Mouse (Mus musculus): ENCODE data around the gene Serp2.
"Not testable (repeated sequence)": the region's sequence is repeated elsewhere in the genome, so short reads cannot be mapped to it uniquely, and the experiment has no call there.

Serp2 gene

DNA sequence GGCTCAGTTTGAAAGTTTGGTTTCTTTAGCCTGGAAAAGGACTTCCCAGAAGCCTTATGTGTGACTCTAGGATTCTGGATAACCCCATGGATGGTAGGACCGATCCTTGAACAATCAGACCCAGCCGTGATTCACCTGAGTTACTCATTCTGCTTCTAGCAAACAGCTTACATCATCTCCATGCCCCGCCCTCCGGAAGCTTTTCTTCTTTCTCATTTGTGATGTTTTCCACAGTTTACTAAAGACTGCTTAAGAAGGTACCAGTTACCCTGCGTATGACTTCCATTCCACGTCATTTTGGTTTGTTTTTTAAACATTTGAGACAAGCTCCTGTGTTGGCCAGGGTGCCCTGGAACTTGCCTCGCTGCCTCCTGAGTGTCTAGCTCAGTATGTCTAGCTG lies 13.6 kb upstream of the Serp2 start:
- no peak for DNase-seq (ENCODE audit: extremely low read depth, low read depth)

DNA sequence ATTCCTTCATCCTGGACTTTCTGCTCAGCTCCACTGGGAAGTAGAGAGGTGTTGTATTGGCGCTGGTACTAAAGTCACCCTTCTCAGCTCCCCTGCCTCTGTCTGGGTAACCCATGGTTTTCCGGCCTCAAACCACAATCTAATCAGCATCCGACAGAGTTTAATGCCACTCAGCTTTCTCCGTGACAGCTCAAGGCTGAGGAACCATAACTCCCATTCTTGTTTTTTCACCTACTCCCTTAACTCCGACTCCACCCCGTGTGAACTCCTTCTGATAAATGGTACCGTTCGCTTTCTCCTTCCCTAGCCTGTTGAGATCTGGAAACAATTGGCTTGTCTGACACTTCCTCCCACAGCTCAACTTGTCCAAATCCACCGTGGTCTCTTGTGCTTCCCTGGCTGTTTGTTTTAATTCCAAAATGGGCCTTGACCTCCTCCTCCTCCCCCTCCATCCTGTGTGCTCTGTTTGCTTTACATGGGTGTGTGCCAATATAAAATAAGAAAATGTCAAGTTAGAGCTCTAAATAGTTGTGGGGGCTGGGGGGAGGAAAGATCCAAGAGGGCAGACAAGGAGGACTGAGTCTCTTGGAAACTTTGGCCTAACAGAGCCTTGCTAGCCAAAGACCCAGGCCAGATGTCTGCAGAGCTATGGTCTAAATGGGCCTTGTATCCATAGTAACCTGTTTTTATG lies 12.7 kb upstream of the Serp2 start:
- peak; percentile 97 for DNase-seq (ENCODE audit: extremely low read depth, low read depth)

DNA sequence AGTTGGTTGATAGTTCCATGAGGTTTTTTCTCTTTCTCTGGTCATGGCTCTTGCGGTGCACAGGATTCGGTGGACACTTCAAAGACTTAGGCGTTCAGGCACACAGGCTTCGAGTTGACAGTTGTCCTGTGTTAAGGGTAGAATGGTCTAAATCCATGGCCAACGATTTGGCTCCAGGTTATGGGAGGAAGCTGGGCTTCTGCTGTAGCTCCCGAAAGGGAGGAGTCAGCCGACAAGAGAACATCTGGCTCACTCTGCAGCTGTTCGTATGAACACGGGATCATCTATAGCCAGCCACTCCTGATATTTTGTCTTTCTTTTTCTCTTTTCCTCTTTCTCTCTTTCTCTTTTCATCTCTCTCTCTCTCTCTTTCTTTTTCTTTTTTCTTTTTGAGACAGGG lies 11.9 kb upstream of the Serp2 start:
- no peak for DNase-seq (ENCODE audit: extremely low read depth, low read depth)

DNA sequence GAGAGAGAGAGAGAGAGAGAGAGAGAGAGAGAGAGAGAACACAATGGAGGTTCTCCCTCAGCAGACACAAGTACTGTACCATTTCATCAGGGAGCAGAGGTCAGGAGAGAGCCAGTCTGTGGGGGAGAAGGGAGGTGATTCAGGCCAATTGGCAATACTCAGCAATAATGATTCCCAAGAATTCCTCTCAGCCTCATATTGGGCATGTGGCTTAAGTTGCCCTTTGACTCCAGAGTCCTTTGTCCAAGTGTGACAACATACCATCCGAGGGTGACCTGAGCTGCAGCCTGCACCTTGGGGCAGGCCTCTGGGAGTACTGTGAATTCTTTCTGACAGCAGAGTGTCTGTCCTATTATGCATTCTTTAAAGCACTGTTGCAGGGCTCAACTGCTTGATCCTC lies 10.6 kb upstream of the Serp2 start:
- no peak for DNase-seq (ENCODE audit: extremely low read depth, low read depth)

DNA sequence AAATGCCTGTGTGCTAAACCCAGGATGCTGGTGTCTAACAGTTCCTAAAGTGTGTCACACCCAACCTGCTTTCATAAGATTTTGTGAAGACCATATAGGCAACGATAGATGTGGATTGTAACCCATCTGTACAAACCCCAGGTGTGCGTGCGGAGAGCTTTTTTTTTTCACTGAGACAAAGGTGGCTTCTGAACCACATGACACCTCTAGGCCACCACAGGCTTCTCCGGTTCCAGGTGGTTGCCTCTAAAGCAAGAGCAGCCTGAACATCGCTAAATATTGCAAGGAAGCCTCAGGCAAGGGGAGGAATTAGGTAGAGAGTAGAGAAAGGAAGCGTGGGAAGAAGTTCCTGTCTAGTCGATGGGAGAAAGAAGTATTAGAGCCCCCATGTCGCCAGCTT lies 10.0 kb upstream of the Serp2 start:
- no peak for DNase-seq (ENCODE audit: extremely low read depth, low read depth)

DNA sequence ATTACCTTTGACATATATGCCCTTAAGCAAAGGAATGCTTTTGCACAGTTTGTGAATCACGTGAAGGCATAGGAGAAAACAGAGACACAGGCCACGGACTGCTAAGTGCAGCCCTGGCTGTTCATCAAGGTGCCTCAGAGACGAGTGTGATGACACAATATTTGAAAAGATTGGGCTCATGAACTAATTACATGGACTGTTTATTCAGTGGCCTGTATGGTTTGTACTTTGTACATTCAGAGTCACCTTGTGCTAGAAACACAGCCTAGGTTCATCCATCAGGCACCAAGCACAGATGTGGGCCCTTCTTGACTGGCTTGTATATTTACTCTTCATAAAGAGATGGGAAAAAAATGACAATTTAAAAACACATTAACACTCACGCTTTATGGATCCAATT lies 9.5 kb upstream of the Serp2 start:
- no peak for DNase-seq (ENCODE audit: extremely low read depth, low read depth)

DNA sequence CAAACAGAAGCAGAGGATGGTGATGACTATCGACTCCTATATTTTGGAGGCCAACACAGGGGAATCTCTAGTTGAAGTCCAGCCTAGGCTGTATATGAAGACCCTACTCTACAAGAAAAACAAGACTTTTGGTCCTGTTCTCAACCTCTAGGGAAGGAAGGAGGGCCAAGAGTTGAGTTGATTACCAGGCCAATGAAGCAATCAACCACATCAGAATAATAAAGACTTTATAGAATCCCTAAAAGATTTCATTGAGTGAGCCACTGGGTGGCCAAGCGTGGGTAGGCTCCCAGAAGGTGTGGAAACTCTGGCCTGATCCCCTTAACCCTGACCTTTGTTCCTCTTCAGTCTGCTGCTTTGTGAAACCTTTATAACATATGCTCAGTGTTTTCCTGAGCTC lies 2.5 kb upstream of the Serp2 start:
- DNase-seq (ENCODE audit: extremely low read depth, low read depth): no peak

DNA sequence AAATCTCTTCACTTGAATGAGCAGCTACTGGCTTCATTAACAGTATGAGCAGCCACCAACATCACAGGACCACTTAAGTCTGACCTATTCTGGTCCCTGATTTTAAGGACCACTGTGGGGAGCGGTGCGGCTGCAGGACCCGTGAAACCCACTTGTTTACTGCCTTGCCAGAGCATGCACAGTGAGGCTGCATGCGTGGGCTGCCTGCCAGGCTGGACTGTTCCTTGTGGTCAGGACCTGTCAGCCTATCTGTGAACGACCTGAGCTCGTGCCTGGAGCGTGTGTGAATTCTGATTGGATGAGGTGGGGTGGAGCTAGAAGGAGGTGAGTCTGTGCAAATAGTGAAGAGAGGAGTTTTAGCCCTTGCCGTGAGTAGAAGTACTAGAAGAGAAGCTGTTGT lies 1.5 kb upstream of the Serp2 start:
- not testable (repeated sequence) for DNase-seq (ENCODE audit: extremely low read depth, low read depth)

DNA sequence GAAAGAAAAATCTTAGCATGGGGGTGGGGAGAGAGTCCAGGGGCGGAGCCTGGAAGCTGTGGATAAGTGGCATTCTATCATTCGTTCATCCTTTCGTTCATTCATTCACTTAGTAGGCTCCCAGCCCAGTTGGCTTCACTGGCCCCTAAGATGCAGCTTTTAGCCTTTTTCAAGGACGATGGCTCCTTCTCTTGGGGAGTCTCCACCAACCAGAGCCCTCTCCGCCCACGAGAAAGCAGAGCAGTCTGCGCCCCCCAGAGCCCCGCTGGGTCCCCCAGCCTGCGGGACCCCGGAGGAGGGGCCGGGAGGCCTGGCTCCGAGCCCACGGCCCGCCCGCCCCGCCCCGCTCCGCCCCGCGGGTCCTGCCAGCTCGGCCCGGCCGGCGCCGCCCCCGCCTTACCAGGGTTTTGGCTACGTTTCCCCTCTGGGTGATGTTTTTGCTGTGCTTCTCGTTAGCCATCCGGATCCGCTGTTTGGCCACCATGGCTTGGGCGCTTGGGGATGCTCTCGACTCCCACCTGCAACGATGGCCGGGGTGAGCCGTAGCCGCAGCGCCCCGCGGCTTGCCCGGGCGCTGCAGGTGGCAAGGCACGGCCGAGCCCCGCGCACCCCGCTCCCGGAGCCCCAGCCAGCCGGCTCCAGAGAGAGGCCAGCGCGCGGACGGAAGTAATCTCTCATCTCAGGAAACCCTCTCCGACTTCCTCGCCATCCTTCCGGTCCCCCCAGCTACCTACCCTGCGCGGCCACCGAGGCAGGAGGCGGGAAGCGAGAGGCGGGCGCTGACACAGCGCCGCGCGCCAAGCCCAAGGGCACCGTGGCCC lies 448 bp downstream of the Serp2 start:
- no peak for DNase-seq (ENCODE audit: extremely low read depth, low read depth)

DNA sequence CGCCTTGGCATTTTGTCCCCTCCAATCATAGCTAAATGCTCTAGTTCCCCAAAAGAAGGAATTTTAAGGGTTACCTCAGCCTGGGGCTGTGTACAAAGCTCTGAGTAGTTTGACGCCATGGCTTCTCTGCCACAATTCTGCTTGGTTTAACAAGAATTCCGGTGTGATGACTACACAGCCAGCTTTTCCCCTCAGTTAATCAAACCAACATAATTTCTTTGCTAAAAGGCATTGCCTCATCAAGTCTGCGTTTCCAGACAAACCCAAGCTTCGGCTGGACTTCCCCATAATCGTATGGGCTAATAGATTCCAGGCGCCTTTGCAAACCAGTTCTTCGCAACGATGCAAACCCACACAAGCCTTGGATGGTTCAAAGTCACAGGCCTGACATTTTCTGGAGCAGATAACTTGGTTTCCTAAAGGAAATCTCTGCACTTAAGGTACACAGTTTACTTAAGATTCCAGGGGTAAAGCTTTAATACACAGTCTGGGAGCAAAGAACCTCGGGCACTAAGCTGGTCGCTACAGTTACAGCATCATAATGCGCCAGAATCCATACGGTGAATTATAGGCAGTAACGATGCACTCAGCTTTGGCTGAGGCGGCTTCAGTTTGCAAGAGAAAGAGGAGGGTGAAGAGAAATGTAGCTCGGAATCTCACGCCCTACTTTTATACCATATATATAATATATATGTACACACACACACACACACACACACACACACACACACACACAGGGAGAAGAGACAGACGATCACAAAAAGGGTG lies 1.2 kb downstream of the Serp2 start:
- DNase-seq (ENCODE audit: extremely low read depth, low read depth): no peak

DNA sequence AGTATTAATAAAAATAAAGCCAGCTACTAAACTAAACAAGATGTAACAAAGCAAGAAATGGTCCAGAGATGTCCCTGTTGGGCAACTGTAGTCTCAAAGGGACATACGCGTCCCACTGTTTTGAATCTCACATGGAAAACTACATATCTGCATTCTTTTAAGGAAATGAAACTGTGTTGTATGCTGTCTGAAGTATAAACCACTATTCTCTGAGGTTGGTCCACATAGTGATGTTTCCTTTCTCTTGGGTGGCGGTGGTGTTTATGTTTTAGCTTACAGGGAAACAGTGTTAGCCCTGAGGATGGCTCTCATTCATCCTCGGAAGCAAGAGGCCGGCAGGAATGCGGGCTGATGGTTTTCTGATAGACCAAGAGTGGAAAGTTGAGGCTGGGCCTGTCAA lies 12.6 kb downstream of the Serp2 start:
- DNase-seq (ENCODE audit: extremely low read depth, low read depth): no peak

DNA sequence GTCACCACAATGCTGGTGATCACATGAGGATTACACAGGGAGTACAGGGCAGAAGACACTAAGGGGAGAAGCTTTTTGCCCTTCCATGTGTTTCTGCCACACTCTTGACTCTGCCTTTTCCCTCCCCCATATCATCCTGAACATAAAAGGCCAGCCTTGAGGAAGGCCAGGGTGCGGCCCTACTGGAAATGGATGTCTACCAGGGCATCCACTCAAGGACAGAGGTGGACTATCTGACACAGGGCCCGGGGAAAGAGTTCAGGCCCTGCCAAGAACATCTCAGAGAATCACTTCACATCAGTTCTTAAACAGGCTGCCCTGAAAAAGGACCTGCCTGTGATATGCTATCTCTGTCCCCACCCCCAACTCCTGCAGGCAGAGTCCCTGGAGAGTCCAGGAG lies 15.3 kb downstream of the Serp2 start:
- no peak for DNase-seq (ENCODE audit: extremely low read depth, low read depth)

DNA sequence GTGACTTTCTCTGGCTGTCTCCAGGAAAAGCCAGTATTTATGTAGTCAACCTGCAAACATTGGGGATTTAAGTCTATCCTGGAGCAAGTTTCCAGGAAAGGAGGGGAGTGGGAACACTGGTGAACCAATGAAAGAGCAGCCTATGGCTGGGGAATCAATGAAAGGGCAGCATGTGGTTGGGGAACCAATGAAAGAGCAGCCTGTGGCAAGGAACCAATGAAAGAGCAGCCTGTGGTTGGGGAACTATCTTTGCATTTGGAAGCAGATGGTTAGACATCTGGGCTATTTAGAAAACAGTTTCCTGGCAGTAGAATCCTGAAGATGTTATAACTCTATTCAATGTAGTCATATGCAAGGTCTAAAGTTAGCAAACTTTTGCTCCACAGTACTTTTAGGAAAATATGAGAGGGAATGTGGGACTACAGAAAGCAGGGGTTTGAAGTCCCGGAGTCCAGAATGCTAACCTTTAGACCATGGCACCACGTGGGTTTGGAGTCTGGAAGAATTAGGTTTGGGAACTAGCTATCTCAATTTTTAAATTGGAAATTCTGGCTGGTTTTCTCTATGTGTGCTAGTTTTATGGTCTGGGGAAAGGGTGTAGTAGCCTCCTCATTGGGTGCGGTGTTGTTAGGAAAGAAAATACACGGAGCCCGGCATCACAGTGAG lies 16.6 kb downstream of the Serp2 start:
- DNase-seq (ENCODE audit: extremely low read depth, low read depth): no peak

DNA sequence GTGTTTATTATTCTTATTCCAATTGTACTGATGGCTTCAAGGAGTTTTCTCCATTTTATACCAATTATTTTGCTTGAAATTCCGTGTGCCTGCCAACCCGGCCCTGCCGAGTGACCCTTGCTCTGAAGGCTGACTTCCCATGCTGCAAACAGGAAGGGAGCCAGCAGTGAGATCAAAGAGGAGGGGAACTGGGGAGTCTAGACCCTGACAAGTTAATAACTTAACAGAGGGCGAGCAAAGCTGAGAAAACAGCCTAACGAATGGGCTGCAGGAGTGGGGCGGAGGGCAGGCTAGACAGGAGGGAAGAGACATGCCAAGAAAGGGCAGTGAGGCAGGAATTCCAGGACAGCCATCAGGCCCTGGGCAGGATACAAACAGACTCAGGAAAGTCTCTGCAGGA lies 19.8 kb downstream of the Serp2 start:
- DNase-seq (ENCODE audit: extremely low read depth, low read depth): no peak

DNA sequence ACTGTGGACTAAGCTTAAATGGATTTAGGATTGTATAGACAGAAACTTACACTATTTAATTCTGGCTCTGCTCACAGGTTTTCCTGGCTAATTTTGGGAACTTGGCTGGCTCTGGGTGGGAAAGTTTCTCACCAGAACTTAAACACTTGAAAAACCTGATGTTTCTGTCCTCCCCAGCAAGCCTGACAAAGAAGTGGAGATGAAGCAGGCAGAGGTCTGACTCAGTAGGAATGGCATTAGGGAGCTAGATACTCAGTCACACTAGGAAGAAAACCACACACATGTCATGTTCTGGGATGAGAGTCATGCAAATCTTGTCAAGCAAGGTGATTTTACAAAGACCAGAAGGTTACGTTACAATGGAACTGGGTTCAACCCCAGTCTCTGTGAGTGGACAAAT lies 21.6 kb downstream of the Serp2 start:
- DNase-seq (ENCODE audit: extremely low read depth, low read depth): no peak

DNA sequence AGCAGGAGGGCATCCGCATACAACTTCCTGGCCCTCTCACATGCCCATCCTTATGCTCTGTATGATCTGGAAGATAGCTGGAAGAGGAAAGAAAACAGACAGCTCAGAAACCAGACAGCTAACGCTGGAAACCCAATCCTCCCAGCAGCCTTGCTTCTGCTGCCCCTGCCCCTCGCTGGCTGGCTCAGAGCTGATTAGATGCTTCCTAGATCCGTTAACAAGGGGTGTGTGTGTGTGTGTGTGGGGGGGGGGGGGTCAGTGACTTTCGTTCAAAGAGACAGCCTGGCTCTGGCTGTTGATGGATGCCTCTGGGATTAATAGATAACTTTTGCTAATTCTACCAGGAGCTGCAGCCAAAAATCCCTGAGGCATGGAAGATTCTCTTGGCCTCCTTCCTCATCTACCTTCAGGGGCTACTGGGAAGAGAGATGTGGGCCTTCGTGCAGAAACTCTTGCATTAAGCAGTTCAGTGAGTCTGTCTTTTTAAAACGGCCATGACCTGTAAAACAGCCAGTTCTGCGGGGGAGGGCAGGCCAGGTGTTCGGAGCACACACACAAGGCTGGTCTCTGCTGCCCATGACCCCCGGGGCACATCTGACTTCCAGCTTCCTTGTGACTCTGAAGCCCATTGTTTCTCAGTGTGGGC lies 23.4 kb downstream of the Serp2 start:
- no peak for DNase-seq (ENCODE audit: extremely low read depth, low read depth)

DNA sequence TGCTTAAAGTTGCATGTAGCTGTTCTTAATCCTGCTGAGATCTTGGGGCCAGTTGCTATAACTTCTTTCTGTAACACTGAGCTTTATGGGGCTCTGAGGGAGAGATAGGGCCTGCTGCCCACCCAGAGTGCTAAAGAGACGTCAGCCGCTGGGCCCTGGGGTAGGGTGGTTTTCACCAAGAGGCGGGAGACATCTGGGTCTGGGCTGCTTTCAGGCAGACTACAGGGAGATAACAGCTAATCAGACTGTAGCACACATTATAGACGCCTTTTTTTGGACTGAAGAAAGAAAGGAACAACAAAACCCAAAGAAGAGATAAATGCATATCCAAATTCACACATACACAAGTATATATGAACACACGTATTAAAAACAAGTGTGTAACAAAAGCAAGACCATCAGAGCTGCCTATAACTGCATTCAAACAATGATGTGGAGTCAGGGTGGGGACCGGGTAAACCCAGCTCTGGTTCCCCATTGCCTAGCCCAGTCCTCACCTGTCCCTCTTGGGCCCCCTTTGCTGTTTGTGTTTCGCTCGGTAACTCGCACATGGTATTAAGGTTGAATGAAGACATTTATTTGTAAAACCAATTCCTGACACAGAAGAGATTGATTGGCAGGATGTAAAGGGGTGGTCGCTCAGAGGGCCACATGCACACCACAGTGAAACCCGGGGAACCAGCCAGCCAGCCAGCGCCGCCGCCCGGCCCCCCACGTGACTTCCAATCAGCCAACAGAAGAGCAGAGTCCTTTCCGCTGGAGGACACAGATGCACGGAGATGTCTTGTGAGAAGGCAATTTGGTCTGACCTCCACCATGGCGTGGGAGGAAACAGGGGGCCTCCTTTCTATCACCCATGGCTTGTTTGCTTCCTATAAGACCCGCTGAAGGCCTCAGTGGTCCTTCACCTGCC lies 24.2 kb downstream of the Serp2 start:
- DNase-seq (ENCODE audit: extremely low read depth, low read depth): peak; percentile 91

DNA sequence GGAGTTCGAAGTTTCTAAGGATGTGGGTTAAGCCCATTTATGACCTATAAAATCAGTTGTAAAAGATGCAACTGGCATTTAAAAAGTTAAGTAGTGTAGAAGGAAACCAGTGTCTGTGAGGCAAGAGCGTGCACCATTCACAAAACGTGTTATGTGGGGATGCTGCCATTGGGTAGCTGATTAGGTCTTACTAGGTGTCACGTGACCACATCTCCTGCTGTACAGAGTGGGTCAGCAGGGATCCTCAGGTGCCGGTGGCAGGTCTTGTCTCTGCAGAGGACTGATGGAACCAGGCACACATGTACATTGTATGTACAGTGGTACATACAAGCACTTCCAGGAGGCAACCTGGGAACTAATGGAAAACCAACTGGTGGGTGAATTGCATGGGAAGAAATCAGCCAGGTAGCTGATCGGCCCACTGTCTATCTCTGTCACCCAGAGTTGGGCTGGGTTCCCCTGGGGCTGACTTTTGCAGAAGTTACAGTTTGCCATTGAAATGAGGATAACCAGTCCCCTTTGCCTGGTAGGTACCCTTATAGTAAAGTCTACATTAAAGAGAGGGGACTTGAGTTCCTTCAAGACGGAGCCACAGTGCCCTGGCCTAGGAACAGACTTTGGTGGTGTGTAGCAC lies 25.5 kb downstream of the Serp2 start:
- peak; percentile 46 for DNase-seq (ENCODE audit: extremely low read depth, low read depth)

DNA sequence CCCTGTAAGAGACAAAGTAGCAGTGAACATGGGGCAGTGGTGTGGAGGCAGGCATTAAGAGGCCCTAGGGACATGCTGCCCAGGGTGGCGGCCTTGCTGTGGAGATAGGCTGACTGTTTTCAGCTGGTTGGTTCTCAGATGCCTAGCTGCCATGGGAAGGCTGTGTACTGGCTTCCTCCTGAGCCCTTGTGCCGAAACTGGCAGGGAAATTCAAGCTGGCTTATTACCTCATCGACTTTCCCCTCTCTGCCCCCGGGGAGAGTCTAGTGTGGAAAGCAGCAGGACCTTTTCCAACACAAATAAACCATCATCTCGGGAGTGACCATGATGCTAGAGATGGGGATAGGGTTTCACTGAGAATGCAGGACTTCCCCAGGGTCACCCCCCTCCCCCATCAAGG lies 28.0 kb downstream of the Serp2 start:
- no peak for DNase-seq (ENCODE audit: extremely low read depth, low read depth)

All from MEL-GATA-1-ER (cell line).